Mouse (Mus musculus): ENCODE data around the gene Gp5. TPM values are rescaled to one million over a fixed set of nuclear protein-coding genes. Genes with fewer than 3 reads are reported as not detected.
A peak's percentile ranks its signal among the peaks of the same experiment; 100 is the strongest.

Gp5 gene
- polyA plus RNA-seq, 1 experiment from 2014 or later, result 3.5 TPM

DNA sequence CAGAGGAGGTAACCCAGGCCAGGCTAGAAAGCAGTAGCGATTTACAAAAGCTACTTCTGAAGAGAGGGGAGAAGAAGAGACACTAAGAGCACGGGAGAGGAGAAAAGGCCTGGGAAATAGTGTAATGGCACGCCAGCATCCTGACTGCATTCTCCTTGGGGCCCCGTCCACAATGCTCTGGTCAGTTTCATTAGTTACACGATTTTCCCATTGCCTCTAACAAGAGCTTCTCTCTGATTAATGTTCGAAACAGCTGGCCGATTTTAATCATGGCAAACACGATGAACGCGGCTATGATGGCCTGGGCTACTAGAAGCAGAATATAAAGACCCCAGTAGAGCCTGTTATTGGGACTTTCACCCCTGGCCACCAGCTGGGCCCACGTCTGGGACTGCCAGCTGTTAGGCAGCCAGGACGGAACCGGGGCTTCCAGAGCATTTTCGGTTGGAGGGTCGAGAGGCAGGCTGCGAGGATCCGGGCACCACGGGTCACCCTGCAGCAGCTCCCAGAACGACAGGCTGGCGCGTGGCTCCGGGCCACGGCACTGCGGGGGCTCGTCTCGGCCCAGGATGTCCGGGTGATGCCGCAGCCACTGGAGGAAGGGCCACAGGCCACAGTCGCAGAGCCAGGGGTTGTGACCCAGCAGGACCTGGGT lies 2.5 kb downstream of the Gp5 start:
- DNase-seq (ENCODE audit: low spot score), result no peak
- H3K27me3 ChIP-seq (replicated peaks; ENCODE audit: insufficient read depth, low read length), result peaks cover 29% of the 10 kb centered on the region; the same call in 1 of the 2 replicates
- TF ChIP-seq EP300 (IDR thresholded peaks at IDR 0.05) (no peak), CTCF (IDR thresholded peaks at IDR 0.05) (no peak)
- no peak for ATAC-seq
- peaks cover 16% of the 10 kb centered on the region; the same call in 1 of the 2 replicates for H3K4me1 ChIP-seq (ENCODE audit: insufficient read depth, low read depth, low read length)
- H3K27ac ChIP-seq (ENCODE audit: low read length), result no peak overlapping the region
- H3K36me3 ChIP-seq (ENCODE audit: insufficient read depth, low read length), result no peaks in the 10 kb centered on the region
- WGBS, result 12% methylated on average over 27 of the region's 29 CpGs
- peak overlapping the region; percentile 23; the same call in 1 of the 2 replicates for H3K9ac ChIP-seq (replicated peaks; ENCODE audit: low read depth)
- no peaks in the 10 kb centered on the region for H3K9me3 ChIP-seq (ENCODE audit: low read length)
- peak overlapping the region; percentile 93 for H3K4me2 ChIP-seq (replicated peaks; ENCODE audit: low read depth, low read length)
- H3K4me3 ChIP-seq (ENCODE audit: low read depth, low read length), result peak overlapping the region; percentile 51

DNA sequence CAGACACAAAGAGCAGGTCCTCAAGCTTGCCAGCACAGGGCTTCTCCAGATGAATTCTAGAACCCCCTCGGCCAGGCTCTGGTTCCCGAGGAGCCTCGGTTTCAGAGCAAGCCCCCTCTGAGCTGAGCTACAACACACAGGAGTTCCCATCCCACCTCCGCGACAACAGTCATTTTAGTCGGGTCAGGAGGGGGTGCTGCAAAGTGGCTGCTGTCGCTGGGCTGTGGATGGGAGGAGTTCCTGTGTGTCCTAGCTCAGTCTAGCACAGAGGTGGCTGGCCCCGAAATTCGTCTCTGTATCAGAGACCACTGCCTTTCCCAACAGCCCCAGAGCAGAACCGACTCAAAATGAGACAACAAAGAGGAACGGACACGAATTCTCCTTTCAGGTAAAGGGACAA lies 3.3 kb downstream of the Gp5 start:
- H3K4me1 ChIP-seq (ENCODE audit: insufficient read depth, low read depth, low read length), result peaks cover 16% of the 10 kb centered on the region; the same call in 1 of the 2 replicates
- DNase-seq (ENCODE audit: low spot score) (no peak), ATAC-seq (no peak)
- WGBS, result 51% methylated on average over 12 of the region's 12 CpGs
- H3K4me2 ChIP-seq (replicated peaks; ENCODE audit: low read depth, low read length), result no peak overlapping the region
- no peak overlapping the region for H3K4me3 ChIP-seq (ENCODE audit: low read depth, low read length)
- no peak for TF ChIP-seq CTCF (IDR thresholded peaks at IDR 0.05)
- no peak for TF ChIP-seq EP300 (IDR thresholded peaks at IDR 0.05)
- no peak overlapping the region for H3K9ac ChIP-seq (replicated peaks; ENCODE audit: low read depth)
- H3K27ac ChIP-seq (ENCODE audit: low read length), result no peak overlapping the region
- no peaks in the 10 kb centered on the region for H3K9me3 ChIP-seq (ENCODE audit: low read length)
- no peaks in the 10 kb centered on the region for H3K36me3 ChIP-seq (ENCODE audit: insufficient read depth, low read length)
- H3K27me3 ChIP-seq (replicated peaks; ENCODE audit: insufficient read depth, low read length), result peaks cover 29% of the 10 kb centered on the region; the same call in 1 of the 2 replicates

DNA sequence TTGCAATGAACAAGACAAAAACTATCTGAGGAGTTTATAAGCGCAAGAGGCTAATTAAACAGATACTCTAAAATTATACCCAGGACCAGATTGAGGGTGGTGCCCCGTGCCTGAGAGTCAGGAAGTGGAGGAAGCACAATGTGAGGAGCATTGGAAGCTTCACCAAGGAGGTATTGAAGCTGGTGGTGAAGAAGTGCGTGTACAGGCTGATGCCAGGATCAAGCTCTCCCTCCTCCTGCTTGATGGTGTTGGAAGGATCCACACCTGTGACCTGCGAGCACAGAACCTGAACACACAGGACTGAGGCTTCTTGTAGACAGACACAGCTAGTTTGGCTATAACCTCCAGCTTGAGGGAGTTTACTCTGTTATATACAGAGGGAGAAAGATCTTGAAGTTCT lies 4.5 kb downstream of the Gp5 start:
- ATAC-seq (no peak), DNase-seq (ENCODE audit: low spot score) (no peak)
- no peak overlapping the region for H3K4me2 ChIP-seq (replicated peaks; ENCODE audit: low read depth, low read length)
- H3K9ac ChIP-seq (replicated peaks; ENCODE audit: low read depth), result no peak overlapping the region
- H3K27ac ChIP-seq (ENCODE audit: low read length), result no peak overlapping the region
- H3K9me3 ChIP-seq (ENCODE audit: low read length), result no peaks in the 10 kb centered on the region
- peaks cover 29% of the 10 kb centered on the region; the same call in 1 of the 2 replicates for H3K27me3 ChIP-seq (replicated peaks; ENCODE audit: insufficient read depth, low read length)
- H3K36me3 ChIP-seq (ENCODE audit: insufficient read depth, low read length), result no peaks in the 10 kb centered on the region
- no peak overlapping the region for H3K4me3 ChIP-seq (ENCODE audit: low read depth, low read length)
- peaks cover 16% of the 10 kb centered on the region; the same call in 1 of the 2 replicates for H3K4me1 ChIP-seq (ENCODE audit: insufficient read depth, low read depth, low read length)
- WGBS, result 91% methylated on average over 4 of the region's 4 CpGs
- TF ChIP-seq EP300 (IDR thresholded peaks at IDR 0.05) (no peak), CTCF (IDR thresholded peaks at IDR 0.05) (no peak)

DNA sequence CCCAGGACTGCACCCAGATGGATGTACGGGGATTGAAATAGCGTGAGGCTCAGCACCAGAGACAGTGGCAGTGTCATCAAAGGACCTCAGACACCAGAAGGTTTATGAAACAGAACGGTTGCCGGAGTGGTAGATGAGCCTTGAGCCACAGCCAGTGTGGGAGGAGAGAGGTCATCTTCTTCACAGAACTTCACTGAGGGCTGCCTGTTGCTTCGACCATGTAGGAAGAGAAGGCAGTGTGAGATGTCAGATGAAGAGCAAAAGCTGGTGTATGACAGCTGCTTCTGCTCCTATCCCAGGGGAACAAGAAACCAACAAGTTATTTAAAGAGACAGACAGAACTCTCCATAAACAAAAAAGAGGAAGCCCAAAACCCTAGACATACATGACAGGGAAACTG lies 6.3 kb downstream of the Gp5 start:
- ATAC-seq (peak; percentile 58), DNase-seq (ENCODE audit: low spot score) (peak; percentile 59)
- no peak overlapping the region for H3K27ac ChIP-seq (ENCODE audit: low read length)
- no peak overlapping the region for H3K9ac ChIP-seq (replicated peaks; ENCODE audit: low read depth)
- H3K27me3 ChIP-seq (replicated peaks; ENCODE audit: insufficient read depth, low read length), result peaks cover 22% of the 10 kb centered on the region; the same call in 1 of the 2 replicates
- H3K4me2 ChIP-seq (replicated peaks; ENCODE audit: low read depth, low read length), result no peak overlapping the region
- WGBS, result 46% methylated on average over 5 of the region's 5 CpGs
- H3K9me3 ChIP-seq (ENCODE audit: low read length), result no peaks in the 10 kb centered on the region
- peaks cover 11% of the 10 kb centered on the region; the same call in 1 of the 2 replicates for H3K4me1 ChIP-seq (ENCODE audit: insufficient read depth, low read depth, low read length)
- no peak overlapping the region for H3K4me3 ChIP-seq (ENCODE audit: low read depth, low read length)
- H3K36me3 ChIP-seq (ENCODE audit: insufficient read depth, low read length), result no peaks in the 10 kb centered on the region
- no peak for TF ChIP-seq EP300 (IDR thresholded peaks at IDR 0.05)
- TF ChIP-seq CTCF (IDR thresholded peaks at IDR 0.05), result no peak

DNA sequence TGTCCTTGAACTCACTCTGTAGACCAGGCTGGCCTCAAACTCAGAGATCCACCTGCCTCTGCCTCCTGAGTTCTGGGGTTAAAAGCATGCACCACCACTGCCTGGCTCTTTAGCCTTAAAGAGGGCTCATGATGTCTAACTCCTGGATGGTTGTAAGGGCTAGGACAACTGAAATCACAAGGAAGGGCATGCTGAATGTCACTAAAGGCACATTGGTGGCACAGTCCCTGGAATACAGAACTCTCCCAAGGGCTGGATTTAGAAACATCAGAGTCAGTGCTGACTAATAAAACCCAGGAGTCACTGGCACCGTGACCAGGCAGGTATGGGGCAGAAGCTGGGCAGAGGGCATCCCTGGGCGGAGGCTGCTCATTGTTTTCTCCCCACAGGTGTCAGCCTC lies 7.2 kb downstream of the Gp5 start:
- H3K27ac ChIP-seq (ENCODE audit: low read length), result no peak overlapping the region
- H3K9me3 ChIP-seq (ENCODE audit: low read length), result no peaks in the 10 kb centered on the region
- peaks cover 15% of the 10 kb centered on the region; the same call in 1 of the 2 replicates for H3K27me3 ChIP-seq (replicated peaks; ENCODE audit: insufficient read depth, low read length)
- ATAC-seq, result no peak
- H3K9ac ChIP-seq (replicated peaks; ENCODE audit: low read depth), result no peak overlapping the region
- peaks cover 4% of the 10 kb centered on the region; the same call in 1 of the 2 replicates for H3K4me1 ChIP-seq (ENCODE audit: insufficient read depth, low read depth, low read length)
- no peaks in the 10 kb centered on the region for H3K36me3 ChIP-seq (ENCODE audit: insufficient read depth, low read length)
- no peak overlapping the region for H3K4me3 ChIP-seq (ENCODE audit: low read depth, low read length)
- DNase-seq (ENCODE audit: low spot score), result no peak
- WGBS, result 61% methylated on average over 2 of the region's 2 CpGs
- H3K4me2 ChIP-seq (replicated peaks; ENCODE audit: low read depth, low read length), result no peak overlapping the region
- no peak for TF ChIP-seq EP300 (IDR thresholded peaks at IDR 0.05)
- no peak for TF ChIP-seq CTCF (IDR thresholded peaks at IDR 0.05)

DNA sequence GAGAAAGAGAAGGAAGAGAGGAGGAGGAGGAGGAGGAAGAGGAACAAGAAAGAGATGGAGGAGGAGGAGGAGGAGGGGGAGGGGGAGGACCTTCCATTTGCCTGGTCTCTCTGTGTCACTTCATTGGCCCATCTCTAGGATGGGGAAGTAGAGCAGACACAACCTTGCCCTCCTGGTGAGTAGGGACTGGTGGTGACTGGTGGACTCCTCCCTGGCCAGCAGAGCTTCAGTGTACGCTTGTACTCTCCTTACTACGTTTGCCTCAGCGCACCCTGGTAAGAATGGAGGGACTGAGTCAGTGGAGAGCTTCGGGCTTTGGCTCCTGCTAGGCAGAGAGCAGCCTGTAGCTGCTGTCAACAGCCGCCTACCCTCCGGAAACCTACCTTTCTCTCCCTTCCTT lies 7.9 kb downstream of the Gp5 start:
- Histone ChIP-seq H3K27me3 (replicated peaks; ENCODE audit: insufficient read depth, low read length) (peaks cover 8% of the 10 kb centered on the region; the same call in 1 of the 2 replicates), H3K36me3 (ENCODE audit: insufficient read depth, low read length) (no peaks in the 10 kb centered on the region)
- TF ChIP-seq CTCF (IDR thresholded peaks at IDR 0.05), result no peak
- TF ChIP-seq EP300 (IDR thresholded peaks at IDR 0.05), result no peak

More for the DNA sequence above, 7.9 kb downstream of the Gp5 start:
- WGBS, result 80% methylated on average over 6 of the region's 6 CpGs
- DNase-seq (ENCODE audit: low spot score) (no peak), ATAC-seq (no peak)
- Histone ChIP-seq H3K27ac (ENCODE audit: low read length) (no peak overlapping the region), H3K4me1 (ENCODE audit: insufficient read depth, low read depth, low read length) (no peaks in the 10 kb centered on the region), H3K4me2 (replicated peaks; ENCODE audit: low read depth, low read length) (no peak overlapping the region), H3K9ac (replicated peaks; ENCODE audit: low read depth) (no peak overlapping the region), H3K9me3 (ENCODE audit: low read length) (no peaks in the 10 kb centered on the region), H3K4me3 (ENCODE audit: low read depth, low read length) (no peak overlapping the region)

Measured in lung, postnatal 0 days (tissue).